Mouse (Mus musculus) testis, adult 2 months (tissue): ENCODE measurements around the gene Mroh7.

Source experiments
- CTCF ChIP-seq: fragments of 200-500 bp; IDR thresholded peaks from 2 replicates; pipeline ENCODE4 v1.5.1; 2012; ENCODE audit warnings: low read depth, mild to moderate bottlenecking, inconsistent platforms, low read length, moderate library complexity; ENCODE audit not compliant: control insufficient read depth, insufficient read depth, insufficient replicate concordance
- POLR2A ChIP-seq: fragments of 200-500 bp; IDR thresholded peaks from 2 replicates; pipeline ENCODE4 v1.6.1; 2012; ENCODE audit warnings: low read depth, mild to moderate bottlenecking, inconsistent platforms, low read length, moderate library complexity; ENCODE audit not compliant: control insufficient read depth

- TF ChIP-seq CTCF (no peak), POLR2A (0 out of 2 replicates have a peak, but pooled peaks have one; percentile 10)
Measured at GRCm38 (mm10) chr4:106653051-106653450, 77.7 kb downstream of the Mroh7 start.
